In genomic region chr11:76065521-76066095, GRCm38 (mm10) we compare ENCODE assay signal across 9 mouse cellular contexts.
A peak's percentile ranks its signal among the peaks of the same experiment; 100 is the strongest.
DNase-seq lines count a peak whose midpoint lies in the region; ATAC-seq lines count a peak whose summit lies in the region.
"Had no signal": no experiment of that assay in that cellular context is flagged by ENCODE, and none has a peak within 500 bp of the region (broad histone marks: within the 10 kb centered on the region; RNA-seq: fewer than 3 reads in every experiment).

No protein-coding gene starts in this region.

- ATAC-seq in cerebellum, adult (ENCODE audit: insufficient number of reproducible peaks, low FRiP score, low TSS enrichment), result peak; percentile 56; the same call in 1 of the 2 replicates
- ATAC-seq: lung, postnatal 0 days had no signal

- DNase-seq in cerebellum, postnatal 4 days (ENCODE audit: low spot score in 2 of 2), result no peak
- DNase-seq in NIH3T3 (ENCODE audit: low read depth), result peak; percentile 14
- peak; percentile 53 to 76 for DNase-seq in cerebellum, postnatal 14 days
- peak; percentile 68 for DNase-seq in kidney, postnatal 10 days
- no peak for DNase-seq in frontal cortex, postnatal 10 days (ENCODE audit: low spot score in 2 of 2)
- DNase-seq in liver, result no peak
- no peak for DNase-seq in frontal cortex, postnatal 36 days (ENCODE audit: low spot score in 2 of 2)

Comparison
In these comparisons a context has a peak if more than half of its experiments do, and no peak if none do; other contexts are left out.
1. DNase-seq: peak in NIH3T3 (single experiment), cerebellum, postnatal 14 days (2 of 2) and kidney, postnatal 10 days (single experiment); none in cerebellum, postnatal 4 days (0 of 2), frontal cortex, postnatal 10 days (0 of 2), liver (single experiment) and frontal cortex, postnatal 36 days (0 of 2).